Mouse (Mus musculus) frontal cortex, postnatal 10 days (tissue): ENCODE results near the gene Gpr165.

Source experiments
- DNase-seq, 2 experiments: peaks; one replicate each; pipeline ENCODE4 v3.0.0; 2022; ENCODE audit warnings: low spot score in 2 of 2, mixed read lengths in 1 of 2

Gene Gpr165

GRCm38 (mm10) chrX:96712907-96713774 is at the start of gene Gpr165:
TSS of gene Gpr165 (plus strand) at chrX:96713441.
- DNase-seq, result peak; percentile 50 to 62

GRCm38 (mm10) chrX:96674871-96675270 is 38.4 kb upstream of the Gpr165 start:
- no peak for DNase-seq
